Mouse (Mus musculus): ENCODE results near the gene Gal3st1. TPM values are rescaled to one million over a fixed set of nuclear protein-coding genes. Genes with fewer than 3 reads are reported as not detected.
"Not testable (repeated sequence)": the region's sequence is repeated elsewhere in the genome, so short reads cannot be mapped to it uniquely, and the experiment has no call there.

Gal3st1 gene
- total and polyA plus RNA-seq, 2 experiments from 2014 or later = 0.14 TPM; not detected in 1

- Histone ChIP-seq H3K9me3 (replicated peaks; ENCODE audit: control insufficient read depth, low read length) (no peaks in the 10 kb centered on the region), H3K27ac (ENCODE audit: low read depth) (no peak overlapping the region), H3K4me1 (ENCODE audit: control insufficient read depth, insufficient read depth) (no peaks in the 10 kb centered on the region), H3K9ac (replicated peaks; ENCODE audit: low read depth, low read length) (no peak overlapping the region), H3K36me3 (replicated peaks; ENCODE audit: control insufficient read depth, insufficient read depth, low read length) (no peaks in the 10 kb centered on the region), H3K27me3 (ENCODE audit: control insufficient read depth, insufficient read depth, low read length) (no peaks in the 10 kb centered on the region), H3K4me2 (ENCODE audit: low read depth, low read length) (no peak overlapping the region), H3K4me3 (ENCODE audit: low read depth, low read length) (no peak overlapping the region)
- ATAC-seq (ENCODE audit: insufficient read depth, low read depth) = no peak
- no peak for DNase-seq (ENCODE audit: low spot score)
- 79% methylated on average over 7 of the region's 7 CpGs for WGBS
- TF ChIP-seq CTCF (IDR thresholded peaks at IDR 0.05; ENCODE audit: low read depth) (no peak), EP300 (IDR thresholded peaks at IDR 0.05; ENCODE audit: low read depth) (no peak)
Measured at GRCm38 (mm10) chr11:3941371-3941770, 42.1 kb upstream of the Gal3st1 start.

GRCm38 (mm10) chr11:3946386-3946785 lies 37.0 kb upstream of the Gal3st1 start:
- Histone ChIP-seq H3K4me1 (ENCODE audit: control insufficient read depth, insufficient read depth) (no peaks in the 10 kb centered on the region), H3K36me3 (replicated peaks; ENCODE audit: control insufficient read depth, insufficient read depth, low read length) (no peaks in the 10 kb centered on the region), H3K9me3 (replicated peaks; ENCODE audit: control insufficient read depth, low read length) (no peaks in the 10 kb centered on the region), H3K27me3 (ENCODE audit: control insufficient read depth, insufficient read depth, low read length) (no peaks in the 10 kb centered on the region), H3K4me3 (ENCODE audit: low read depth, low read length) (no peak overlapping the region), H3K27ac (ENCODE audit: low read depth) (no peak overlapping the region), H3K4me2 (ENCODE audit: low read depth, low read length) (no peak overlapping the region), H3K9ac (replicated peaks; ENCODE audit: low read depth, low read length) (no peak overlapping the region)
- no peak for TF ChIP-seq CTCF (IDR thresholded peaks at IDR 0.05; ENCODE audit: low read depth)
- TF ChIP-seq EP300 (IDR thresholded peaks at IDR 0.05; ENCODE audit: low read depth) = no peak
- WGBS = 26% methylated on average over 1 of the region's 1 CpGs
- ATAC-seq (ENCODE audit: insufficient read depth, low read depth) (no peak), DNase-seq (ENCODE audit: low spot score) (no peak)

- H3K27ac ChIP-seq (ENCODE audit: low read depth); H3K9ac ChIP-seq (replicated peaks; ENCODE audit: low read depth, low read length); H3K4me3 ChIP-seq (ENCODE audit: low read depth, low read length); H3K36me3 ChIP-seq (replicated peaks; ENCODE audit: control insufficient read depth, insufficient read depth, low read length); DNase-seq (ENCODE audit: low spot score); H3K4me2 ChIP-seq (ENCODE audit: low read depth, low read length); H3K9me3 ChIP-seq (replicated peaks; ENCODE audit: control insufficient read depth, low read length); H3K4me1 ChIP-seq (ENCODE audit: control insufficient read depth, insufficient read depth); H3K27me3 ChIP-seq (ENCODE audit: control insufficient read depth, insufficient read depth, low read length); ATAC-seq (ENCODE audit: insufficient read depth, low read depth): not testable (repeated sequence)
- WGBS = 77% methylated on average over 5 of the region's 5 CpGs
Measured at GRCm38 (mm10) chr11:3954876-3955275, 28.6 kb upstream of the Gal3st1 start.

GRCm38 (mm10) chr11:3955371-3955770 lies 28.1 kb upstream of the Gal3st1 start:
- H3K9me3 ChIP-seq (replicated peaks; ENCODE audit: control insufficient read depth, low read length); H3K4me2 ChIP-seq (ENCODE audit: low read depth, low read length); H3K36me3 ChIP-seq (replicated peaks; ENCODE audit: control insufficient read depth, insufficient read depth, low read length); H3K27me3 ChIP-seq (ENCODE audit: control insufficient read depth, insufficient read depth, low read length); DNase-seq (ENCODE audit: low spot score); H3K9ac ChIP-seq (replicated peaks; ENCODE audit: low read depth, low read length); H3K4me1 ChIP-seq (ENCODE audit: control insufficient read depth, insufficient read depth); ATAC-seq (ENCODE audit: insufficient read depth, low read depth); H3K27ac ChIP-seq (ENCODE audit: low read depth); H3K4me3 ChIP-seq (ENCODE audit: low read depth, low read length): not testable (repeated sequence)
- 74% methylated on average over 4 of the region's 4 CpGs for WGBS

- Histone ChIP-seq H3K27me3 (ENCODE audit: control insufficient read depth, insufficient read depth, low read length) (no peaks in the 10 kb centered on the region), H3K27ac (ENCODE audit: low read depth) (no peak overlapping the region), H3K4me1 (ENCODE audit: control insufficient read depth, insufficient read depth) (peaks cover 11% of the 10 kb centered on the region), H3K36me3 (replicated peaks; ENCODE audit: control insufficient read depth, insufficient read depth, low read length) (no peaks in the 10 kb centered on the region), H3K9me3 (replicated peaks; ENCODE audit: control insufficient read depth, low read length) (no peaks in the 10 kb centered on the region), H3K4me3 (ENCODE audit: low read depth, low read length) (no peak overlapping the region), H3K4me2 (ENCODE audit: low read depth, low read length) (no peak overlapping the region), H3K9ac (replicated peaks; ENCODE audit: low read depth, low read length) (no peak overlapping the region)
- TF ChIP-seq EP300 (IDR thresholded peaks at IDR 0.05; ENCODE audit: low read depth) (no peak), CTCF (IDR thresholded peaks at IDR 0.05; ENCODE audit: low read depth) (no peak)
- DNase-seq (ENCODE audit: low spot score) (no peak), ATAC-seq (ENCODE audit: insufficient read depth, low read depth) (no peak)
- 33% methylated on average over 2 of the region's 2 CpGs for WGBS
Measured at GRCm38 (mm10) chr11:3960901-3961300, 22.5 kb upstream of the Gal3st1 start.

GRCm38 (mm10) chr11:3961761-3962160 lies 21.7 kb upstream of the Gal3st1 start:
- Histone ChIP-seq H3K27ac (ENCODE audit: low read depth) (no peak overlapping the region), H3K4me1 (ENCODE audit: control insufficient read depth, insufficient read depth) (peaks cover 11% of the 10 kb centered on the region), H3K9me3 (replicated peaks; ENCODE audit: control insufficient read depth, low read length) (no peaks in the 10 kb centered on the region), H3K4me2 (ENCODE audit: low read depth, low read length) (no peak overlapping the region), H3K4me3 (ENCODE audit: low read depth, low read length) (no peak overlapping the region), H3K9ac (replicated peaks; ENCODE audit: low read depth, low read length) (no peak overlapping the region), H3K27me3 (ENCODE audit: control insufficient read depth, insufficient read depth, low read length) (no peaks in the 10 kb centered on the region), H3K36me3 (replicated peaks; ENCODE audit: control insufficient read depth, insufficient read depth, low read length) (no peaks in the 10 kb centered on the region; the same call in 1 of the 2 replicates)
- WGBS = 62% methylated on average over 3 of the region's 3 CpGs
- DNase-seq (ENCODE audit: low spot score) (no peak), ATAC-seq (ENCODE audit: insufficient read depth, low read depth) (no peak)
- TF ChIP-seq CTCF (IDR thresholded peaks at IDR 0.05; ENCODE audit: low read depth) (no peak), EP300 (IDR thresholded peaks at IDR 0.05; ENCODE audit: low read depth) (no peak)
